Mouse (Mus musculus): Measurements from ENCODE around the gene Noxo1.
"Not testable (repeated sequence)": the region's sequence is repeated elsewhere in the genome, so short reads cannot be mapped to it uniquely, and the experiment has no call there.

Gene Noxo1

GRCm38 (mm10) chr17:24720616-24721015, 24.6 kb downstream of the Noxo1 start:
- DNase-seq (ENCODE audit: low spot score), result not testable (repeated sequence)

GRCm38 (mm10) chr17:24721383-24721955, 25.4 kb downstream of the Noxo1 start:
- not testable (repeated sequence) for DNase-seq (ENCODE audit: low spot score)

- DNase-seq (ENCODE audit: low spot score), result no peak
Measured at GRCm38 (mm10) chr17:24722220-24722924, 26.3 kb downstream of the Noxo1 start.

GRCm38 (mm10) chr17:24723122-24723880, 27.3 kb downstream of the Noxo1 start:
- no peak for DNase-seq (ENCODE audit: low spot score)

- DNase-seq (ENCODE audit: low spot score), result no peak
Measured at GRCm38 (mm10) chr17:24723881-24724180, 27.8 kb downstream of the Noxo1 start.

GRCm38 (mm10) chr17:24724184-24724583, 28.1 kb downstream of the Noxo1 start, which contains the start of gene Ndufb10:
Gene Ndufb10 (minus strand): TSS chr17:24724478.
- peak; percentile 94 for DNase-seq (ENCODE audit: low spot score)

- DNase-seq (ENCODE audit: low spot score), result no peak
Measured at GRCm38 (mm10) chr17:24725637-24726390, 29.8 kb downstream of the Noxo1 start.

GRCm38 (mm10) chr17:24727618-24728017, 31.6 kb downstream of the Noxo1 start, which contains the start of gene Rpl3l:
Gene Rpl3l (plus strand): TSS chr17:24727820.
- no peak for DNase-seq (ENCODE audit: low spot score)

- DNase-seq (ENCODE audit: low spot score), result no peak
Measured at GRCm38 (mm10) chr17:24728184-24728583, 32.1 kb downstream of the Noxo1 start.

GRCm38 (mm10) chr17:24729067-24729466, 33.0 kb downstream of the Noxo1 start:
- no peak for DNase-seq (ENCODE audit: low spot score)

- no peak for DNase-seq (ENCODE audit: low spot score)
Measured at GRCm38 (mm10) chr17:24730787-24731186, 34.8 kb downstream of the Noxo1 start.

GRCm38 (mm10) chr17:24732233-24732935, 36.4 kb downstream of the Noxo1 start:
- DNase-seq (ENCODE audit: low spot score), result no peak

GRCm38 (mm10) chr17:24733434-24734050, 37.5 kb downstream of the Noxo1 start:
- no peak for DNase-seq (ENCODE audit: low spot score)

GRCm38 (mm10) chr17:24734513-24734912, 38.5 kb downstream of the Noxo1 start:
- no peak for DNase-seq (ENCODE audit: low spot score)

- no peak for DNase-seq (ENCODE audit: low spot score)
Measured at GRCm38 (mm10) chr17:24735446-24735845, 39.4 kb downstream of the Noxo1 start.

GRCm38 (mm10) chr17:24736330-24737051, 40.5 kb downstream of the Noxo1 start, which contains the start of gene Msrb1:
Gene Msrb1 (plus strand): TSS chr17:24736642.
- peak; percentile 95 for DNase-seq (ENCODE audit: low spot score)

- no peak for DNase-seq (ENCODE audit: low spot score)
Measured at GRCm38 (mm10) chr17:24737135-24737810, 41.2 kb downstream of the Noxo1 start.

- no peak for DNase-seq (ENCODE audit: low spot score)
Measured at GRCm38 (mm10) chr17:24738238-24738637, 42.2 kb downstream of the Noxo1 start.

GRCm38 (mm10) chr17:24739926-24740325, 43.9 kb downstream of the Noxo1 start:
- DNase-seq (ENCODE audit: low spot score), result no peak

- DNase-seq (ENCODE audit: low spot score), result no peak
Measured at GRCm38 (mm10) chr17:24742307-24742706, 46.3 kb downstream of the Noxo1 start.

Data from T-cell, adult 2 months (primary cell).